Mouse (Mus musculus) ES-E14 (cell line): ENCODE data around the gene Cyp2w1. TPM values are rescaled to one million over a fixed set of nuclear protein-coding genes. Genes with fewer than 3 reads are reported as not detected.
"Not testable (repeated sequence)": the region's sequence is repeated elsewhere in the genome, so short reads cannot be mapped to it uniquely, and the experiment has no call there.

Experiments used
- DNase-seq: peaks from one replicate; pipeline ENCODE4 v3.0.0-alpha.2; 2013; ENCODE audit warnings: low read depth, low spot score
- H3K27ac ChIP-seq: 2 replicates; pipeline ENCODE4 v1.5.1; 2012; ENCODE audit warnings: low read depth, mild to moderate bottlenecking, low read length, moderate library complexity, mixed read lengths; ENCODE audit not compliant: poor library complexity, insufficient read depth, severe bottlenecking
- H3K36me3 ChIP-seq: 2 replicates; pipeline ENCODE4 v1.6.1; 2012; ENCODE audit warnings: mild to moderate bottlenecking, low read length, moderate library complexity, mixed read lengths; ENCODE audit not compliant: control insufficient read depth, poor library complexity, insufficient read depth, severe bottlenecking
- H3K4me1 ChIP-seq, 2 experiments: fragments of 150-350 bp in 1 of 2; sonication (generic) in 1 of 2; 2 replicates each; pipeline ENCODE4 v1.6.1; 2012; ENCODE audit warnings: low read length in 2 of 2, mild to moderate bottlenecking in 1 of 2, mixed read lengths in 1 of 2; ENCODE audit not compliant: control insufficient read depth in 2 of 2, insufficient read depth in 2 of 2, poor library complexity in 1 of 2
- H3K4me3 ChIP-seq, 2 experiments: fragments of 150-350 bp in 1 of 2; sonication (generic) in 1 of 2; 2 replicates each; pipeline ENCODE4 v1.5.1; 2012; ENCODE audit warnings: low read length in 2 of 2, low read depth in 1 of 2, mild to moderate bottlenecking in 1 of 2, mixed read lengths in 1 of 2; ENCODE audit not compliant: insufficient read depth in 1 of 2, poor library complexity in 1 of 2, severe bottlenecking in 1 of 2
- H3K9ac ChIP-seq: 2 replicates; pipeline ENCODE4 v1.6.1; 2012; ENCODE audit warnings: low read depth, mild to moderate bottlenecking, low read length, mixed read lengths; ENCODE audit not compliant: poor library complexity, insufficient read depth, severe bottlenecking
- H3K9me3 ChIP-seq: fragments of 150-350 bp; sonication (generic); 2 replicates; pipeline ENCODE4 v1.6.1; 2012; ENCODE audit warnings: low read depth, mild to moderate bottlenecking, low read length; ENCODE audit not compliant: control insufficient read depth, insufficient read depth
- CHD2 ChIP-seq: IDR thresholded peaks from 2 replicates; pipeline ENCODE4 v1.6.1; 2014; ENCODE audit warnings: mild to moderate bottlenecking, low read depth, low read length, inconsistent platforms
- HCFC1 ChIP-seq: IDR thresholded peaks from 2 replicates; pipeline ENCODE4 v1.6.1; 2012; ENCODE audit warnings: low read length, inconsistent platforms, borderline replicate concordance; ENCODE audit not compliant: insufficient read depth
- MAFK ChIP-seq: IDR thresholded peaks from 2 replicates; pipeline ENCODE4 v1.6.1; 2014; ENCODE audit warnings: mild to moderate bottlenecking, low read depth, low read length, inconsistent platforms; ENCODE audit not compliant: insufficient read depth
- ZC3H11A ChIP-seq: IDR thresholded peaks from 2 replicates; pipeline ENCODE4 v1.6.1; 2012; ENCODE audit warnings: low read depth, mild to moderate bottlenecking, inconsistent platforms, low read length, borderline replicate concordance
- ZNF384 ChIP-seq: IDR thresholded peaks from 2 replicates; pipeline ENCODE4 v1.6.1; 2012; ENCODE audit warnings: low read depth, low read length, inconsistent platforms
- in situ Hi-C, 2 experiments: fragments of 600-800 bp; cut with MboI; formaldehyde crosslinking; loops; one replicate each; pipeline ENCODE4 v1.15.1; 2025; ENCODE audit warnings: low sequenced_read_pairs in 2 of 2, inconsistent platforms in 1 of 2; ENCODE audit not compliant: unreplicated experiment in 2 of 2
- total RNA-seq: library from RNA; depleted of rRNA; stranded (reverse); fragments of 300-350 nt; gene quantifications from 2 replicates; pipeline ENCODE4 v1.2.3, GENCODE M21; 2012

Cyp2w1 gene
- total RNA-seq, 1 experiment = not detected

DNA sequence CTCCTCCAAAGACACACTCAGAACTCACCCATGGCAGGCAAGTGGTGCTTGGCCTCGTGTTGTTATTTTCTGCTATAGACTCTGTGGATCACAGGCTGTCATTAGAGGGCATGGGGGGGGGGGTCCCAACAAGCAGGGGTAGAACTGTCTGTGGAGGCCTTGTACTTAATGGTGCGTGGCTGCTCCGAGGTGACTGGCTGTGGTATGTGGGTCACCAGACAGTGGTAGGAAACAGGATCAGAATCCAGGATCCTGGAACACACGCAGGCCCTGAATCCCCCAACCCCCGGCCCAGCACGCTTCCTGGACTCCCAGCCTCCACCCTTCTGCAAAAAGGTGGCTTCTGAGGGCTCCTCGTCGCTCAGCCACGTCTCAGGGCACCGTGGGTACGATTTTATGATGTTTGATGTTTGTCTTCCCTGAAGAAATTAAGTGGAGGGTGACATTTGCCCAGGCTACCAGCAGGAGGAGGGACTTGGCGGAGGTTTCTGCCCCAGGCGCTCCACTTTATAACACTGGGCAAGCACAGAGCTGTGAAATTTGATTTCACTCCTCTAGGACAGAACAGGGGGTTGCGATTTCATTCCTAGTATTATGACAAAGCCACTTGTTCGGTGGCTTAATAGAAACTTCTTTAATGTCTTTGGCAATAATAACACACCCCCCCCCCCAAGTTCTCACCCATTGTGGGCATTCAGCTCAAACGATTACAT lies 19.0 kb upstream of the Cyp2w1 start:
- TF ChIP-seq CHD2 (no peak), HCFC1 (no peak), MAFK (no peak), ZNF384 (no peak), ZC3H11A (no peak)
- peaks cover 2 to 7% of the 10 kb centered on the region in 2 experiments; a peak in 3 of 4 replicates for H3K4me1 ChIP-seq
- no peak overlapping the region for H3K9ac ChIP-seq
- no peaks in the 10 kb centered on the region for H3K9me3 ChIP-seq
- in situ Hi-C loops = no loop called here
- no peaks in the 10 kb centered on the region for H3K36me3 ChIP-seq
- DNase-seq = no peak
- no peak overlapping the region for H3K27ac ChIP-seq
- H3K4me3 ChIP-seq = no peak overlapping the region

DNA sequence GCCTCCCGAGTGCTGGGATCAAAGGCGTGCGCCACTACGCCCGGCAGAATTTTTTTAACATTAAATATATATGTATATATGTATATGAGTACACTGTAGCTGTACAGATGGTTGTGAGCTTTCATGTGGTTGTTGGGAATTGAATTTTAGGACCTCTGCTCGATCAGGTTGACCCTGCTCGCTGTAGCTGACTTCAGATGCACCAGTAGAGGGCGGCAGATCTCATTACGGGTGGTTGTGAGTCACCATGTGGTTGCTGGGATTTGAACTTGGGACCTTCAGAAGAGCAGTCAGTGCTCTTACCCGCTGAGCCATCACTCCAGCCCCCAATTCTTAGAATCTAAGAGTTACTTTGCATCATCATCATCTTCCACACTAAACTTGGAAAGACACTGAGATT lies 18.0 kb upstream of the Cyp2w1 start:
- H3K27ac ChIP-seq, in situ Hi-C loops, DNase-seq, H3K4me3 ChIP-seq, H3K9me3 ChIP-seq, H3K9ac ChIP-seq, H3K36me3 ChIP-seq: not testable (repeated sequence)
- H3K4me1 ChIP-seq = peaks cover 2 to 14% of the 10 kb centered on the region in 2 experiments; a peak in 3 of 4 replicates

DNA sequence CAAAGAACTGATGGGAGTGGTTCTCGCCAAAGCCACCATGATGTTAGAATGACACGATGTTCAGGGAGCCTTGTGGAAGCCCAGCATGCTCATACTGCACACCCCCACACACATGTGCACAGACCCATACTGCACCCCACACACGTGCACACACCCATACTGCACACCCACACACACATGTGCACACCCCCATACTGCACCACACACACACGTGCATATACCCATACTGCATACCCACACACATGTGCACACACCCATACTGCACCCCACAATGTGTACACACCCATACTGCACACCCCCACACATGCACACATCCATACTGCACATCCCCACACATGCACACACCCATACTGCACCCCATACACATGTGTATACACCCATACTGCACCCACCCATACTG lies 16.8 kb upstream of the Cyp2w1 start:
- in situ Hi-C loops = no loop called here
- H3K9ac ChIP-seq = no peak overlapping the region
- no peaks in the 10 kb centered on the region for H3K9me3 ChIP-seq
- TF ChIP-seq CHD2 = no peak
- TF ChIP-seq MAFK = no peak
- no peak for TF ChIP-seq ZNF384
- TF ChIP-seq HCFC1 = no peak
- TF ChIP-seq ZC3H11A = no peak
- peaks cover 6% of the 10 kb centered on the region; the same call in 1 of the 2 replicates for H3K36me3 ChIP-seq
- H3K4me1 ChIP-seq = peaks cover 2 to 23% of the 10 kb centered on the region in 2 experiments; a peak in 3 of 4 replicates
- no peak overlapping the region for H3K4me3 ChIP-seq
- H3K27ac ChIP-seq = no peak overlapping the region
- DNase-seq = no peak

DNA sequence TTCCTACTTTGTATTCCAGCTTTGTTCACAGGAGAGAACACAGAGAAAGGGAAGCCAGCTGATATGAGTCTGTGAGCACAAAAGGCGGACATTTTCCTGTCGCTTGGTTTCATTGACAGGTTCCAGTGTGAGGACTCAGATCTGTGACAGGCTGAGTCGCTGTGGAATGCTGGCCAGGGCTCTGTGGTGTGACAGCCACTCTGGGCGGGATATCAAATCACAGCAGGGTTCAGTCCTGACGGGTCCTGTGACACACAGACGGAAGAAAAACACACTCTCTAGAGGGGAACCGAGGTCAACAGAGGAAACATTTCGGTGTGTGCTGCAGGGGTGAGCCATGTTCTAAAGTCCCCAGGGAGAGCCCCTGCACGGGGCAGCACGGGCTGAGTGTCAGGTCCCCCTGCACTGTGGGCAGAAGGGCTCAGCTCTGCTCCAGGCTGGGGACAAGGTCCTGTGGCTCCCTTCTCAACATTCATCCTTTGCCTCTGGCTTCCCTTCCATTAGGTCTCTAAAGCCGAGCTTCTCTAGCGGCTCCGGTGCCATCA lies 14.5 kb upstream of the Cyp2w1 start:
- in situ Hi-C loops = no loop called here

More for the DNA sequence above, 14.5 kb upstream of the Cyp2w1 start:
- Histone ChIP-seq H3K9ac (peak overlapping the region; percentile 15; the same call in 1 of the 2 replicates), H3K4me1 (peaks cover 2 to 23% of the 10 kb centered on the region in 2 experiments; a peak in 3 of 4 replicates), H3K4me3 (no peak overlapping the region), H3K36me3 (peaks cover 8% of the 10 kb centered on the region; the same call in 1 of the 2 replicates), H3K27ac (no peak overlapping the region; the same call in 1 of the 2 replicates), H3K9me3 (no peaks in the 10 kb centered on the region)
- no peak for TF ChIP-seq ZC3H11A
- TF ChIP-seq HCFC1 = no peak
- no peak for TF ChIP-seq ZNF384
- TF ChIP-seq CHD2 = no peak
- no peak for TF ChIP-seq MAFK
- no peak for DNase-seq
